Mouse (Mus musculus): ENCODE results near the gene Eddm3b. TPM values are rescaled to one million over a fixed set of nuclear protein-coding genes. Genes with fewer than 3 reads are reported as not detected.

The Eddm3b gene
- polyA plus RNA-seq (2015; fragmentation: Illumina TruSeq; extraction: RNeasy Lipid Tissue Mini Kit (QIAGEN cat#74804); ENCODE audit: insufficient read depth, low replicate concordance): not detected

DNA sequence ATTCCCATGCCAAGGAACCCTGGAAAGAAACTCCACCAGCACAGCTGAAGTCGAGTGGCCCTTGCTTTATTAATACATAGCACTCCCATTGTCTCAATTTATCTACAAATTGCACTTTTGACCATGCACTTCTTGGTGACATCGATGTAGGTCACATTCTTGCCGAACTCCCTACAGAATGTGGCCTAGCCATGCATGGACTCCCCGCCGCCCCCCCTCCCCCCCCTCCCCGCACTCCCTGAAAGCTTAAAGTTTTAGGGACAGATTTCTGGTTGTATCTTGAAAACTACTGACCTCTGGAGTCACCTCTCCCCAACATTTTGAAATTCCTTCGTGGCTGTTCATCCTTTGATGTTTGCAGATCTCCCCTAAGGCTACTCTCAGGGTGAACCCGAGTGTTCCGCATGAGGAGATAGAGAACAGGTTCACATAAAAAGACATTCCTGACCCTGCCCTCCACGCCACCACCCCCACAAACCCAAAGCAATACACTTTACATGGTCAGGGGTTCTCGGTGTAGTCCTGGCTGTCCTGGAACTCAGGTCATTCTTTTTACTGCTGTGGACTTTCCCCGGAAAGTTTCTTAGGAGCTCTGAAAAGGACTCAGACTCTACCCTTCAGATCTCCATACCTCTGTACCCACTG lies at the start of gene Eddm3b:
TSS of gene Eddm3b (plus strand) at position 511 of the 645 bp plus-strand sequence.

DNA sequence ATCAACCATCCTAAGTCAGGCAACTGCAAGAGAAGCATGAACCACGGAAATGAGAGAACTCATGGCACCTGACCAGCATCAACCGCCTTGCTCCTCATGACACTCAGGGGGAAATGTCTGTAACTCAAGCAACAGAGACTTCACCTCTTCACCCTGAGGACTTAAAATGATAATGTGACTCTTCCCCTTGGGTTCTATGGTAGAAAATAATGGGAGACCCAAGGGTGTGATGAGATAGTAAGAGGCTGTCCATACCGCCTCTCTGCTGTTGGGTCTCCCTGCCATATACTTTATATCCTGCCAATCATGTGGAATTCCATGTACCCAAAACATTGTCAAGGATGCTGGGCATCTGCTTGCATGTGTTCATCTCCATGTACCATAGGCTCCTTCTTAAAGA lies 39.9 kb upstream of the Eddm3b start, which contains the start of gene Olfr750:
TSS of gene Olfr750 (minus strand) at position 101 of the 400 bp plus-strand sequence.

DNA sequence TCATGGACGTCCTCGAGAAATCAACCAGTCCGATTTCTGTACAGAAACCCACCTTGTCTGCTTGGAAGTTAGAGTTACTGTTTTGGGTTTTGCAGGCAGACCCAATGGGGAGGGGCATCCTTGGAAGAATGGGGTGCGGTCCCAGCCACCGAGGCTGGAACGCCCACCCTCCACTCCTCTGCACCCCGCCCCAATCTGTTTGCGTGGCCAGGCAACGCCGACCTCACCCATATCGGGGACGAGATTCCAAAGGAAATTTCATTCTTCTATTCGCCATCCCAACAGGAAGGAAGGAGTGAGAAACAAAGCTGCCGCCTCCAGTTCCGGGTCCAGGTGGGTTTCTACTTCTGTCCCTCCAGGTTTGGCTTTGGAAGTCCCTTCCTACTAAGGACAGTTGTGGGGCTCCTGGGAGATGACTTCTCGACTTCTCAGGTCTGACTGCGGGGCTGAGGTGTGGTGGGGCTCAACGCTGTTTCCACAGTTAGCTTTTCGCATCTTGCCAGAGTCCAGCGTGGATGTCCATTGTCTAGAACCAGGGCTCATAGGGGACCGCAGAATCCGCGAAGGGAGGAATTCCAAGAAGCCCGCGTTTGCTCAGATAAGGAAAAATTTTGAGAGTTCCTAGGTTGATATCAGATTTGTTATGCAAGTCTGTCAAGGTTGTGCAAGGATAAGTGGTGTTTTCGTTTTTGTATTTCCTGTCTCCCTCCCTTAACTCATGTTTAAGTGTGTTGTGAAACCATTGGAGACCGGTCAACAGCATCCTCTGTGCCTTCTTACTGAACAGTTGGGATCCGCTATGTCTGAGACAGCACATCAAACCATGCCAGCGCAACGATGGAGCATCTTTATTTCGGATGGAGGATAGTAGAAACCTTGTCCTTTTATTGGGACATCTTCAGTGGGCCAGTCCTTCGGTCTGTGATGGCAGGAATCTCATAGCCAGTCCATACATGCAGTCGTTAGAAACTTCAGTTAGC lies 23.0 kb upstream of the Eddm3b start, which contains the start of the genes Rnase4 and Ang:
TSS of gene Rnase4 (plus strand) at position 157 of the 980 bp plus-strand sequence.
TSS of gene Ang (plus strand) at position 230 of the 980 bp plus-strand sequence.

DNA sequence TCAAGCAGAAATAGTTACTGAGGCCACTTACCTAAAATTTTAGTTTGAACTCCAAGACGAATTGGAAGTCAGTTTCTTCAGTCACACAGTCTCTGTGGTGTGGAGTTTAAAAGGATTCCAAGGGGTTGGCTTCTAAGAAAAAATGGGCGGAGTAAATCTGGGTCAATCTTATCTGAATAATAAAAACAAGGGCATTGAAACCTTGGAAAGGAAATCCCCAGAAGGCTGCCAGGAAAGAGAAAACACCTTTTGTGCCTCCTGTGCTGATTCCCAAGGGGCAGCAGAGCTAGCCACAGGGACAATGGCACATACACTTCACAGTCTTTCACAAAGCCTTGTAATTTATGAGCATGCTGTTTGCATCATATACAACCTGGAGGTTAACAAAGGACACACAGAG lies 32.5 kb downstream of the Eddm3b start, which contains the start of gene Rnase1:
TSS of gene Rnase1 (minus strand) at position 101 of the 400 bp plus-strand sequence.

DNA sequence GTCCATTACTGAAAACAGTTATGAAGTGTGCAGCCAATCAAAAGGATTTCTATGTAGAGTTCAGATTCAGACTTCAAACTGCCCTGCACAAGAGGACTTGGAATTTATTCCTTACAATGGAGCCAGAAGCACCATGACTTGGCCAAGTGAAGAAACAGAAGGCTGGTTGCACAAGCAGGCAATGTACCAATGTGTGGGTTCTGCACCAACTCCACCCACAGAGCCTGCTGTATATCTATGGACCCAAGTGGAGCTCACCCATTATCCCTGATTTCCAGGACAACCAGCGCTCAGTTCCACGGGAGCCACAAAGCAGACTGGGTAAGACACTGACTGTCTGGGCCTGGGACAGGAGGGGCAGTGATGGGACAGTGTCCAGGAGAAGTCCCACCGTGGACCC lies 47.8 kb downstream of the Eddm3b start, which contains the start of gene Rnase2b:
TSS of gene Rnase2b (plus strand) at position 285 of the 400 bp plus-strand sequence.

Other genes with a start within 250 kb of the Eddm3b start
- gene Tep1, start 243.9 kb upstream of the Eddm3b start, polyA plus RNA-seq (2015; fragmentation: Illumina TruSeq; extraction: RNeasy Lipid Tissue Mini Kit (QIAGEN cat#74804); ENCODE audit: insufficient read depth, low replicate concordance): 58.6 TPM
- gene Klhl33, start 216.9 kb upstream of the Eddm3b start, polyA plus RNA-seq (2015; fragmentation: Illumina TruSeq; extraction: RNeasy Lipid Tissue Mini Kit (QIAGEN cat#74804); ENCODE audit: insufficient read depth, low replicate concordance): 0.44 TPM
- 54.5 TPM for gene Osgep, start 189.5 kb upstream of the Eddm3b start, polyA plus RNA-seq (2015; fragmentation: Illumina TruSeq; extraction: RNeasy Lipid Tissue Mini Kit (QIAGEN cat#74804); ENCODE audit: insufficient read depth, low replicate concordance)
- 60.1 TPM for gene Apex1, start 189.5 kb upstream of the Eddm3b start, polyA plus RNA-seq (2015; fragmentation: Illumina TruSeq; extraction: RNeasy Lipid Tissue Mini Kit (QIAGEN cat#74804); ENCODE audit: insufficient read depth, low replicate concordance)
- 134 TPM for gene Pip4p1, start 183.6 kb upstream of the Eddm3b start, polyA plus RNA-seq (2015; fragmentation: Illumina TruSeq; extraction: RNeasy Lipid Tissue Mini Kit (QIAGEN cat#74804); ENCODE audit: insufficient read depth, low replicate concordance)
- 58.5 TPM for gene Pnp, start 183.3 kb upstream of the Eddm3b start, polyA plus RNA-seq (2015; fragmentation: Illumina TruSeq; extraction: RNeasy Lipid Tissue Mini Kit (QIAGEN cat#74804); ENCODE audit: insufficient read depth, low replicate concordance)
- 76.0 TPM for gene Gm49342, start 169.9 kb upstream of the Eddm3b start, polyA plus RNA-seq (2015; fragmentation: Illumina TruSeq; extraction: RNeasy Lipid Tissue Mini Kit (QIAGEN cat#74804); ENCODE audit: insufficient read depth, low replicate concordance)
- 4.6 TPM for gene Pnp2, start 158.4 kb upstream of the Eddm3b start, polyA plus RNA-seq (2015; fragmentation: Illumina TruSeq; extraction: RNeasy Lipid Tissue Mini Kit (QIAGEN cat#74804); ENCODE audit: insufficient read depth, low replicate concordance)
- gene Rnase10, start 106.7 kb upstream of the Eddm3b start, polyA plus RNA-seq (2015; fragmentation: Illumina TruSeq; extraction: RNeasy Lipid Tissue Mini Kit (QIAGEN cat#74804); ENCODE audit: insufficient read depth, low replicate concordance): 0.26 TPM
- gene Rnase9, start 72.6 kb upstream of the Eddm3b start, polyA plus RNA-seq (2015; fragmentation: Illumina TruSeq; extraction: RNeasy Lipid Tissue Mini Kit (QIAGEN cat#74804); ENCODE audit: insufficient read depth, low replicate concordance): not detected
- not detected for gene Rnase11, start 64.3 kb upstream of the Eddm3b start, polyA plus RNA-seq (2015; fragmentation: Illumina TruSeq; extraction: RNeasy Lipid Tissue Mini Kit (QIAGEN cat#74804); ENCODE audit: insufficient read depth, low replicate concordance)
- 4.4 TPM for gene Rnase12, start 56.8 kb upstream of the Eddm3b start, polyA plus RNA-seq (2015; fragmentation: Illumina TruSeq; extraction: RNeasy Lipid Tissue Mini Kit (QIAGEN cat#74804); ENCODE audit: insufficient read depth, low replicate concordance)
- not detected for gene Olfr750, start 40.0 kb upstream of the Eddm3b start, polyA plus RNA-seq (2015; fragmentation: Illumina TruSeq; extraction: RNeasy Lipid Tissue Mini Kit (QIAGEN cat#74804); ENCODE audit: insufficient read depth, low replicate concordance)
- 32.5 TPM for gene Rnase4, start 23.3 kb upstream of the Eddm3b start, polyA plus RNA-seq (2015; fragmentation: Illumina TruSeq; extraction: RNeasy Lipid Tissue Mini Kit (QIAGEN cat#74804); ENCODE audit: insufficient read depth, low replicate concordance)
- 5.4 TPM for gene Ang, start 23.3 kb upstream of the Eddm3b start, polyA plus RNA-seq (2015; fragmentation: Illumina TruSeq; extraction: RNeasy Lipid Tissue Mini Kit (QIAGEN cat#74804); ENCODE audit: insufficient read depth, low replicate concordance)
- 227 TPM for gene Rnase6, start 9.5 kb downstream of the Eddm3b start, polyA plus RNA-seq (2015; fragmentation: Illumina TruSeq; extraction: RNeasy Lipid Tissue Mini Kit (QIAGEN cat#74804); ENCODE audit: insufficient read depth, low replicate concordance)
- gene Rnase1, start 32.4 kb downstream of the Eddm3b start, polyA plus RNA-seq (2015; fragmentation: Illumina TruSeq; extraction: RNeasy Lipid Tissue Mini Kit (QIAGEN cat#74804); ENCODE audit: insufficient read depth, low replicate concordance): 7.4 TPM
- gene Rnase2b, start 47.8 kb downstream of the Eddm3b start, polyA plus RNA-seq (2015; fragmentation: Illumina TruSeq; extraction: RNeasy Lipid Tissue Mini Kit (QIAGEN cat#74804); ENCODE audit: insufficient read depth, low replicate concordance): not detected
- gene Ang2, start 84.7 kb downstream of the Eddm3b start, polyA plus RNA-seq (2015; fragmentation: Illumina TruSeq; extraction: RNeasy Lipid Tissue Mini Kit (QIAGEN cat#74804); ENCODE audit: insufficient read depth, low replicate concordance): not detected
- not detected for gene Ear14, start 89.0 kb downstream of the Eddm3b start, polyA plus RNA-seq (2015; fragmentation: Illumina TruSeq; extraction: RNeasy Lipid Tissue Mini Kit (QIAGEN cat#74804); ENCODE audit: insufficient read depth, low replicate concordance)
- not detected for gene Rnase2a, start 141.7 kb downstream of the Eddm3b start, polyA plus RNA-seq (2015; fragmentation: Illumina TruSeq; extraction: RNeasy Lipid Tissue Mini Kit (QIAGEN cat#74804); ENCODE audit: insufficient read depth, low replicate concordance)
- gene Gm7247, start 247.3 kb downstream of the Eddm3b start, polyA plus RNA-seq (2015; fragmentation: Illumina TruSeq; extraction: RNeasy Lipid Tissue Mini Kit (QIAGEN cat#74804); ENCODE audit: insufficient read depth, low replicate concordance): not detected